Mouse (Mus musculus): ENCODE measurements around the gene Gm10197.

Gm10197 gene

GRCm38 (mm10) chr19:53355065-53355464, 16.5 kb downstream of the Gm10197 start:
- DNase-seq (ENCODE audit: low spot score), result no peak

DNA sequence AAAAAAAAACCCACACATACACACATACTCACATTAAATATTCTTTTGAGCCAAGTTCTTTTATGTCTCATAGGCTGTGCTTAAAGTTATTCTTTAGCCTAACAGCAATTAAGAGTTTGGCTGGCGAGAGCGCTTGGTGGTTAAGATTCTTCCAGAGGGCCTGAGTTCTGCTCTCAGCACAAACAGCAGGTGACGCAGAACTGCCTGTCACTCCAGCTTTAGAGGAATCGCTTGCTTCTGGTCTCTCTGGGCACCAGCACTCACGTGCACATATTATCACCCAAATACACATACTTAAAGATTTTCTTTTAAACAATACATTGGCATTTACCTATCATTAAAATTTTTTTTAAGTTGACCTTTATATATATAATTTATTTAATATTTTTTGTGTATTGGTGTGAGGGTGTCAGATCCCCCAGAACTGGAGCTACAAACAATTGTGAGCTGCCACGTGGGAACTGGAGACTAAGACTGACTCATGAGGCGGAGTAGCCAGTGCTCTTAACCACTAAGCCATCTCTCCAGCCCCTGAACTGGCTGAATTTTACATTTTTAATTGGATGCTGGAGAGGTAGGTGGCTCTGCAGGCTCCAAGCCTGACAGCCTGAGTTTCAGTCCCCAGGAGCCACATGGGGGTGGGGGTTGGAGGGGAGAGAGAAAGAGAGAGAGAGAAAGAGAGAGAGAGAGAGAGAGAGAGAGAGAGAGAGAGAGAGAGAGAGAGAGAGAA, 17.1 kb downstream of the Gm10197 start:
- DNase-seq (ENCODE audit: low spot score), result no peak

GRCm38 (mm10) chr19:53353864-53354263, 17.7 kb downstream of the Gm10197 start:
- DNase-seq (ENCODE audit: low spot score), result no peak

DNA sequence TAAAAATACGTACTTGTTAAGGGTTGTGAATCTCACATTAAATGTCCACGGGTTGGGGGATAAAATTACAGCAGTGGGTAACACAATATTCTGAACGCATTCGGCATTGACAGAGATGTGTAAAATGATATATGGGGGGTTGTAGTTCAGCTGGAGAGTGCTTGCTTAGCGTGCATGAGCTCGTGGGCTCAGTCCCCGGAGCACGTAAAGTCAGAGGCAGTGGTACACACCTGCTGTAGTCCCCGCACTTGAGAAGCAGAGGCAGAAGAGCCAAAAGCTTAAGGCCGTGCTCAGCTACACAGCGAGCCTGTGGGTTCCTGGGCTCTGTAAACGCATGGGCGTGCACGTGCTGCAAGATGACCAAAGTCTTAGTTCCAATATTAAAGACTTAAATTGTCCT, 25.8 kb downstream of the Gm10197 start:
- no peak for DNase-seq (ENCODE audit: low spot score)

DNA sequence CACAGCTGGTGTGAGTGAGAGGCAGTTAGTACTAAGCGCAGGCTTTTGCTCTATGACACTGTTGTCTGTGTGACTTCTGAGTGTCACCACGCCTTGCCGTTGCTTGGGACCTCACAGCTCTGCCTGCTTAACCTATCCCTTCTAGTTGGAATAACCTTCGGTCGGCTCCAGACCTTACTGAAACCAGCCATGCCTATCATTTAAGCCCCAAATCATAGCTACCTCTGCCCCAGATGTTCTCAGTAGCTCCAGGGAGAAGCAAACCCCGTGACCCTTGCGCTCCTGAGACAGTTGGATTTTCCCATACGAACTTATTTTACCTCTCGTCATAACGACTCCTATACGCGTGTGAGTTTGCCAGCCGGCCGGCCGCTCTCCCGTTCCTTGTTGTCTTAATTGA, 27.5 kb downstream of the Gm10197 start:
- no peak for DNase-seq (ENCODE audit: low spot score)

DNA sequence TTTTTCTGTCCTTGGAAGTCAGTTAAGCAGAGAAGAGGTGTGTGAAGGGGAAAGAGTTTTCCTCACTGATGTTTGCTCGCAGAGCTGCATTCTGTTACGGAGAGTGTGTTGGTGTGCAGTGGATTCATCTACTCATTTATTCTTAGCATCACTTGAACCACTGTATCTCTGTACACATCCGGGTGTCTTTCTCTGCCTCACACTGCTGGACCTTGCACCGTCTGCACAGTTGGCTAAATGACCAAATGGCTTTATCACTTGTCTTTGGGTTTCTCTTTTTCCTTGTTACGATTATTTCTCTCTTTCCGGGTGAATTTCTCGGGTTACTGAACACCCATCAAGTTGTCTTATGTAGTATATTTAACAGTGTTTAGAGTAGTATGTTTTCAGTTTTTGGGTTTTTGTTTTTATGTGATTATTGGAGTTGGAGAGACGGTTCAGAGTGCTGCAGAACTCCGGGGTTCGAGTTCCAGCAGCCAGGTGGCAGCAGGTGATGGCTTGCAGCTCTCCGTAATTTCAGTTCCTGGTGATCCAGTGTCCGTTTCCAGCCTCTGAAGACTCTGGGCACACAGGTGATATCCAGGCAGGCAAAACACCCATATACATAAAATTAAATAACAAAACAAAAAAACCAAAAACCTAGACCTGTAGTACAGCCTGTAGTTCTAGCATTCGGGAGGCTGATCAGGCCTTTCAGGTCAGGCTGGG, 28.2 kb downstream of the Gm10197 start:
- no peak for DNase-seq (ENCODE audit: low spot score)

DNA sequence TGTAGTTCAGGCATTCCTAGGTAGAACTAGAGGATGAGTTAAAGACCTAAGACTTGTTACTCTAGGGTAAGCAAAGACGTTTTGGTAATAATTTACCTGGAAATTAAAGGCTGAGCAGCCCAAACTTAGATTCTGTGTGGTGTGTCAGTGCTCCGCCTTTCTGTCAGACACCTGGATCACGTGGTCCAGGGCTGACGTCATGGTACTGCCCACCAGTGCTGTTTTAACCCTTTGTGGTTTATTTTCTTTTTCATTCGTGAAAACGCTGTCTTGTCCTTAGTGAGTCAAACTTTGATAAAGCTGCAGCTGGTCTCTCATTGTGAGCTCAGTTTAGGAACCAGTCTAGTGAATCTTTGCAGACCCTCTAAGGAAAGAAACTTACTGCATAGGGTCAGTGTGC, 31.1 kb downstream of the Gm10197 start:
- no peak for DNase-seq (ENCODE audit: low spot score)

GRCm38 (mm10) chr19:53335241-53335640, 36.3 kb downstream of the Gm10197 start:
- no peak for DNase-seq (ENCODE audit: low spot score)

- DNase-seq (ENCODE audit: low spot score), result no peak
These were observed 37.8 kb downstream of the Gm10197 start for GRCm38 (mm10) chr19:53333730-53334129.

- no peak for DNase-seq (ENCODE audit: low spot score)
These were observed 39.6 kb downstream of the Gm10197 start for GRCm38 (mm10) chr19:53331882-53332500.

- DNase-seq (ENCODE audit: low spot score), result peak; percentile 39
These were observed 41.6 kb downstream of the Gm10197 start for GRCm38 (mm10) chr19:53329992-53330381.

GRCm38 (mm10) chr19:53329221-53329991, 42.2 kb downstream of the Gm10197 start:
- peak; percentile 83 for DNase-seq (ENCODE audit: low spot score)

DNA sequence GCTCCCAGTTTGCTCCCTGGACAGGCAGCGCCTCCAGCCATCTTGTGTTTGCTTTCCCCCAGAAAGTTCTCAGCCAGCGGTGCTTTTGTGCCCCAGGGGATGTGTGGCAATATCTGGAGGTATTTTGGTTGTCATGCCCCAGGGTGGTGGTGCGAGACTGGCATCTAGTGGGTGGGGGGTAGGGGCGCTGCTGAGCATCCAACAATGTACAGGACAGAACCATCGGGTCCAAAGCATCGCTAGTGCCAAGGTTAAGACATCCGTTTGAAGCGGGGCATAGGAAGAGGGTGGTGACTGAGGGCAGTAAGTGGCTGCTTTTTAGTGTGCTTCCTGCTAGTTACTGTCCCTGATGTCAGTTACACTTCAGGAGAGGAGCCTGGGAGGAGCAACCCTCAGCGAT, 43.5 kb downstream of the Gm10197 start:
- no peak for DNase-seq (ENCODE audit: low spot score)

DNA sequence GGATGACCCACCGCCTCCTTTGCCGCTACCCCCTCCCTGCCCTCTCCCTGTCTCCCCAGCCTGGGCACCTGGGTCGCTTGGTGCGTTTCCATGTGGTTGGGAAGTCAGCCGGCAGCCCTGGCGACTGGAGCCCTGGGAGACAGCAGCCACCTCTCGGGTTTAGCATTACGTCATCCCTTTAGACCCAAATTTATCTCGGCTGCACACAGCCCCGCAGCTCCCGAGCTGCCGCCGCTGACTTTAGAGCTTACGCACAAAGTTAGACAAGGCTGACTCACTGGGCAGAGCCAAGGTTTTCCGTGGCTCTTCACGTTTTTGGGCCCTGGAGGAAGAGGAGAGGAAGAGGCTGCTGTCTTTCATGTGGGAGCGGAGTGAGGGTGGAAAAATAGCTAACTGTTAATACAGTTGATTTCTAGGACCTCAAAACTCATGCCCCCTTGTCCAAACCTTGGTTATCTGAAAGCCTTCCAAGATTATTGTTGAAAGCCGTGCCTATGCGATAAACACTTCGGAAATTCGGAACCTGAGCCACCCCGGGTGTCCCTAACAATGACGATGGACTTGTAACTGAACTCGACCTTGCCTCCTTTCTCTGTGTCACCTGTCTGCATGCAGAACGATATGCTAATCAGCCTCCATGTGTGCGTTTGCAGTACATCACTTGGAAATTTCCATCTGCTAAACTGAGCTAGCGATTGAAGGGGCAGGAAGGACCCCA, 45.8 kb downstream of the Gm10197 start:
- DNase-seq (ENCODE audit: low spot score), result peak; percentile 73

- no peak for DNase-seq (ENCODE audit: low spot score)
These were observed 46.7 kb downstream of the Gm10197 start for GRCm38 (mm10) chr19:53324866-53325265.

DNA sequence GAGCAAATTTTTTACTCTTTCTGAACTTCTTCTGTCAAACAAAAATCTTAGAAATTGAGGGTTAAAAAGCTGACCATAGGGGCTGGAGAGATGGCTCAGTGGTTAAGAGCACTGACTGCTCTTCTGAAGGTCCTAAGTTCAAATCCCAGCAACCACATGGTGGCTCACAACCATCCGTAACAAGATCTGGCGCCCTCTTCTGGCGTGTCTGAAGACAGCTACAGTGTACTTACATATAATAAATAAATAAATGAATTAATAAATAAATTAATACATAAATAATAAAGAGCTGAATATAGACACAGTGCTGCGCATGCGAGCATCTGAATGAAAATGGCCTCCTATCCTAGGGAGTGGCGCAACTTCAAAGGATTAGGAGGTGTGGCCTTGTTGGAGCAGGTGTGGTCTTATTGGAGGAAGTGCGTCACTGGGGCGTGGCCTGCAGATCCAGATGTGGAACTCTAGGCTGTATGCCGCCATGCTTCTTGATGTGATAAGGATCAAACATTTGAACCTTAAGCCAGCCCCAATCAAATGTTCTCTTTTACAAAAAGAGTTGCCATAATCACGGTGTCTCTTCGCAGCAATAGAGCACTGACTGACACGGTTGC, 49.0 kb downstream of the Gm10197 start:
- no peak for DNase-seq (ENCODE audit: low spot score)

Measured in spleen, adult 12 weeks (tissue).